Mouse (Mus musculus) midbrain, embryonic 14.5 days (tissue): ENCODE data around the gene Foxl1. TPM values are rescaled to one million over a fixed set of nuclear protein-coding genes. Genes with fewer than 3 reads are reported as not detected.

Source experiments
- ATAC-seq: fragments of 200-750 bp; cut with Nextera tagmentation; 2 replicates; pipeline ENCODE4 v1.8.0; 2017; ENCODE audit warnings: moderate number of reproducible peaks, moderate library complexity; ENCODE audit not compliant: low FRiP score, low TSS enrichment
- DNase-seq: peaks from one replicate; pipeline ENCODE4 v3.0.0-alpha.2; 2015
- H3K27ac ChIP-seq: fragments of 300-500 bp; sonication (generic); replicated peaks from 2 replicates; pipeline ENCODE4 v1.5.1; 2014; ENCODE audit warnings: mild to moderate bottlenecking, low read depth, low read length, moderate library complexity
- H3K27me3 ChIP-seq: fragments of 300-500 bp; sonication (generic); 2 replicates; pipeline ENCODE4 v1.6.1; 2014; ENCODE audit warnings: low read length, control low read depth, mixed read lengths; ENCODE audit not compliant: control insufficient read depth, insufficient read depth
- H3K36me3 ChIP-seq: fragments of 300-500 bp; sonication (generic); 2 replicates; pipeline ENCODE4 v1.6.1; 2014; ENCODE audit warnings: low read length, control low read depth; ENCODE audit not compliant: control insufficient read depth, insufficient read depth
- H3K4me1 ChIP-seq: fragments of 300-500 bp; sonication (generic); 2 replicates; pipeline ENCODE4 v1.6.1; 2014; ENCODE audit warnings: mild to moderate bottlenecking, antibody characterized with exemption, low read length, control low read depth; ENCODE audit not compliant: control insufficient read depth, insufficient read depth
- H3K4me2 ChIP-seq: fragments of 300-500 bp; sonication (generic); 2 replicates; pipeline ENCODE4 v1.6.1; 2014; ENCODE audit warnings: mild to moderate bottlenecking, low read length, moderate library complexity
- H3K4me3 ChIP-seq: fragments of 300-500 bp; sonication (generic); replicated peaks from 2 replicates; pipeline ENCODE4 v1.5.1; 2014; ENCODE audit warnings: low read depth, low read length
- H3K9ac ChIP-seq: fragments of 300-500 bp; sonication (generic); replicated peaks from 2 replicates; pipeline ENCODE4 v1.6.1; 2014; ENCODE audit warnings: mild to moderate bottlenecking, low read length, moderate library complexity
- H3K9me3 ChIP-seq: fragments of 300-500 bp; sonication (generic); 2 replicates; pipeline ENCODE4 v1.6.1; 2016; ENCODE audit warnings: low read length, control low read depth, mixed read lengths; ENCODE audit not compliant: control insufficient read depth
- WGBS: fragments of 180-500 bp; shearing (Covaris S2); extraction: QIAGEN DNeasy Blood & Tissue Kit; methylation state at CpG from one replicate; pipeline ENCODE4 v1.1.7; 2014; 5-methylcytosine and 5-hydroxymethylcytosine counted together
- polyA plus RNA-seq: library from polyadenylated mRNA; unstranded; fragments of >200 nt; fragmentation: Nextera tagmentation; extraction: Ambion mirVana; gene quantifications from 2 replicates; pipeline ENCODE4 v1.2.1, GENCODE M21; 2014

Gene Foxl1
- polyA plus RNA-seq, 1 experiment from 2014 or later: not detected

DNA sequence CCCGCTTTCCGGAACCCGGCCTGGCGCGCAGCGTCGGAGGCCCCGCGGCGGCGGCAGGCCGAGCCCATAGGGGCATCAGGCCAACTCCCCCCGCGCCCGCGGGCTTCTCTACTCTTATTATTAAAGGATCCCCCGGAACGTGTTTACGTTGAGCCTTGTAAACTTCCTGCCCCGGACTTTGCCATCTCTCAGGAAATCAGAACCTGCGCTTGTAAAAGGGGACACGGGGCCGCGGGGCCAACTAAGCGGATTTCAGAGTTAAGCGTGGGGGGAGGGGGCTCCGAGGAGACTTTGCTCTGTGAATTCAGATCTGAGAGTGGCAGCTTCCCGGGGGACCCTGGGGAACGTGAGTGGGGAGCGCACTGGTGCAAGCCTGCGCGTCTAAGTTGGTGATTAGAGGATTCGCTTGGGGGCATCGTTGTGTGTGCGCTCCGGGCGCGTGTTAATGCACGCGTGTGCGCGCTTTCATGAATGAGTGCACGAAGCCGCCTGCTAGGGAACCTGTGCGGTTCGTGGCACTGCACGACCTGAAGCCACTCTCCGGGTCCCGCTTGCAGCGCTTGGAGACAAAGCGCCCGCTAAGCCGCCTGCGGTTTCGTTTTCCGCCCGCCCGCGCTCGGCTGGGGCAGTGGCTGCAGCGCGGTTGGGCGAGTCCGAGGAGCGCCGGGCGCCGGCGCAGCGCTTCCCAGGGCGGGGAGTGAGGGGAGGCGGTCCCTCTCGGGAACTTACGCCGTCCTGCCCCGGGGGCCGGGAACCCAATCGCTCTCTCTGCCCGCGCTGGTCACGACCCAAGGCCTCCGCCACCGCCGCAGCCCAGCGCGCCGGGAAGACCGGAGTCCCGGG lies 44.4 kb upstream of the Foxl1 start:
- peak overlapping the region; percentile 58 for H3K4me2 ChIP-seq
- WGBS: under 1% methylated on average over 89 of the region's 89 CpGs
- DNase-seq (peak; percentile 66), ATAC-seq (no peak)
- no peaks in the 10 kb centered on the region for H3K9me3 ChIP-seq
- peaks cover 97% of the 10 kb centered on the region for H3K27me3 ChIP-seq
- no peak overlapping the region for H3K9ac ChIP-seq
- H3K4me1 ChIP-seq: peaks cover 9% of the 10 kb centered on the region; the same call in 1 of the 2 replicates
- H3K36me3 ChIP-seq: no peaks in the 10 kb centered on the region
- peak overlapping the region; percentile 30 for H3K4me3 ChIP-seq
- no peak overlapping the region for H3K27ac ChIP-seq

DNA sequence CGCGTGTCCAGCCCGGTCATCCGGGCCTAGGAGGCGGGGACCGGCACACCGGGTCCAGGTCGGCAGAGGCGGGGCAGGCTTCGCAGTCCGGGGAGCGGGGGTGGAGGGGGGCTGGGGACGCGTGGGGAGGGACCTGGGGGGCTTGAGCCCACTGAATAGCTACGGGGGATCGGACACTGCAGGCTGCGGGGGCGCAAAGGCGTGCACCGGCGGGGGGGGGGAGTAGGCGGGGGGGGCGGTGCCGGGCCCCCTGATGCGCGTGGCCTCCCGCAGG lies 43.9 kb upstream of the Foxl1 start:
- H3K9me3 ChIP-seq: no peaks in the 10 kb centered on the region
- DNase-seq (no peak), ATAC-seq (no peak)
- H3K4me3 ChIP-seq: peak overlapping the region; percentile 30
- peak overlapping the region; percentile 58 for H3K4me2 ChIP-seq
- no peaks in the 10 kb centered on the region for H3K36me3 ChIP-seq
- 1% methylated on average over 16 of the region's 27 CpGs for WGBS
- H3K9ac ChIP-seq: no peak overlapping the region
- peaks cover 9% of the 10 kb centered on the region; the same call in 1 of the 2 replicates for H3K4me1 ChIP-seq
- H3K27me3 ChIP-seq: peaks cover 98% of the 10 kb centered on the region
- no peak overlapping the region for H3K27ac ChIP-seq

- peak within 1 kb of the TSS; percentile 58 for H3K4me2 ChIP-seq
- H3K27me3 ChIP-seq: peaks cover 98% of the 10 kb centered on the region
- H3K9ac ChIP-seq: no peak within 1 kb of the TSS
- DNase-seq: peak; percentile 59
- no peak for ATAC-seq
- no peaks in the 10 kb centered on the region for H3K36me3 ChIP-seq
- WGBS: under 1% methylated on average over 71 of the region's 83 CpGs
- no peak within 1 kb of the TSS for H3K27ac ChIP-seq
- peak within 1 kb of the TSS; percentile 30 for H3K4me3 ChIP-seq
- peaks cover 9% of the 10 kb centered on the region; the same call in 1 of the 2 replicates for H3K4me1 ChIP-seq
- no peaks in the 10 kb centered on the region for H3K9me3 ChIP-seq
These were observed 43.4 kb upstream of the Foxl1 start, which contains the start of gene Foxf1 for GRCm38 (mm10) chr8:121084210-121084951. Gene Foxf1, plus strand, starts transcription at chr8:121084386.

DNA sequence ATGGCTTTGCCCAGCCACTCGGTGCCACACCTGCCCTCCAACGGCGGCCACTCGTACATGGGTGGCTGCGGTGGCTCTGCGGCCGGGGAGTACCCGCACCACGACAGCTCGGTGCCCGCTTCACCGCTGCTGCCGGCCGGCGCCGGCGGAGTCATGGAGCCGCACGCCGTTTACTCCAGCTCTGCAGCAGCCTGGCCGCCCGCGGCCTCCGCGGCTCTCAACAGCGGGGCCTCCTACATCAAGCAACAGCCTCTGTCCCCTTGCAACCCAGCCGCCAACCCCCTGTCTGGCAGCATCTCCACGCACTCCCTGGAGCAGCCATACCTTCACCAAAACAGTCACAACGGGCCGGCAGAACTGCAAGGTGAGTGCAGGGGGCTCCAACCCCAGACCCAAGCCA lies 42.7 kb upstream of the Foxl1 start:
- peak overlapping the region; percentile 58; the same call in 1 of the 2 replicates for H3K4me2 ChIP-seq
- no peak overlapping the region for H3K27ac ChIP-seq
- H3K36me3 ChIP-seq: no peaks in the 10 kb centered on the region
- H3K9me3 ChIP-seq: no peaks in the 10 kb centered on the region
- peaks cover 9% of the 10 kb centered on the region; the same call in 1 of the 2 replicates for H3K4me1 ChIP-seq
- H3K27me3 ChIP-seq: peaks cover 98% of the 10 kb centered on the region
- DNase-seq: no peak
- no peak overlapping the region for H3K9ac ChIP-seq
- H3K4me3 ChIP-seq: 0 out of 2 replicates have a peak overlapping the region, but pooled peaks have one; percentile 2
- ATAC-seq: no peak
- WGBS: under 1% methylated on average over 30 of the region's 30 CpGs

- no peaks in the 10 kb centered on the region for H3K9me3 ChIP-seq
- H3K9ac ChIP-seq: no peak overlapping the region
- H3K4me3 ChIP-seq: 0 out of 2 replicates have a peak overlapping the region, but pooled peaks have one; percentile 2
- no peak overlapping the region for H3K4me2 ChIP-seq
- ATAC-seq (no peak), DNase-seq (no peak)
- H3K4me1 ChIP-seq: peaks cover 9% of the 10 kb centered on the region; the same call in 1 of the 2 replicates
- no peak overlapping the region for H3K27ac ChIP-seq
- no peaks in the 10 kb centered on the region for H3K36me3 ChIP-seq
- peaks cover 98% of the 10 kb centered on the region for H3K27me3 ChIP-seq
- 21% methylated on average over 3 of the region's 3 CpGs for WGBS
These were observed 42.2 kb upstream of the Foxl1 start for GRCm38 (mm10) chr8:121085561-121085960.

DNA sequence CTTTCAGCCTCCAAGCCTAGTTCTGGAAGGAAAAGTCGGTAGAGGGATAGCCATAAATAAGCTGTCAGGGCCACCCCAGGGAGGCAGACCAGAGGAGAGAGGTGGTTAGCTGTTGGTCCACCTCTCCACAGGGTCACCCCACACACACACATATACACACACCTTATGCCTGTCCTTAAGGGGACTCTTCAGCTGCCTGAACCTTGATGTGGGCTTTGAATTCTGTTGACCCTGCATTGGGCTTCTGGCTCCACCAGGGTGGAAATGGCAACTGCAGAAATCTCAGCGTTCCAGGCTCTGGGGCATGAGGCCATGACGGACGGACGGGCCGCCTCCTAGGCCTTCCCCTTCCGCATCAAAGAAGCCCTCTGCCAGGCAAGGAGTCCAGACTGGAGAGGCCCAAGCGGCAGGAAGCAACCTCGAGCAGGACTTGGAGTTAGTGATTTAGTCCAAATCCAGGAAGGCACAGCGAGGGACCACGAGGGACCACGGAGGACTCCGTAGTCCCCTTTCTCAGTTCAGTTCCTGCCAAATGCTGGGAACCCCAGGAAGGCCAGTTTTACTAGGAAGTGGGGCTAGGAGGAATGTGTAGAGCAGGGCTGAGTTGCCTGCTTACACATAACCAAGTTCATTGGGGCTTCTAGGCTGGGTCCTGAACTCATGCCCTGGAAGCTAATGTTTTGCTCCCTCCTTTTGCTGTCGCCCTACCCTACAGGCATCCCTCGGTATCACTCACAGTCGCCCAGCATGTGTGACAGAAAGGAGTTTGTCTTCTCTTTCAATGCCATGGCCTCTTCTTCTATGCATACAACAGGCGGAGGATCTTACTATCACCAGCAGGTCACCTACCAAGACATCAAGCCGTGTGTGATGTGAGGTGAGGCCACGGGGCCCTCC lies 41.5 kb upstream of the Foxl1 start:
- DNase-seq (no peak), ATAC-seq (no peak)
- Histone ChIP-seq H3K4me1 (peaks cover 9% of the 10 kb centered on the region; the same call in 1 of the 2 replicates), H3K27ac (no peak overlapping the region), H3K36me3 (no peaks in the 10 kb centered on the region), H3K4me2 (no peak overlapping the region), H3K27me3 (peaks cover 98% of the 10 kb centered on the region), H3K9me3 (no peaks in the 10 kb centered on the region), H3K4me3 (no peak overlapping the region), H3K9ac (no peak overlapping the region)
- 8% methylated on average over 19 of the region's 19 CpGs for WGBS

DNA sequence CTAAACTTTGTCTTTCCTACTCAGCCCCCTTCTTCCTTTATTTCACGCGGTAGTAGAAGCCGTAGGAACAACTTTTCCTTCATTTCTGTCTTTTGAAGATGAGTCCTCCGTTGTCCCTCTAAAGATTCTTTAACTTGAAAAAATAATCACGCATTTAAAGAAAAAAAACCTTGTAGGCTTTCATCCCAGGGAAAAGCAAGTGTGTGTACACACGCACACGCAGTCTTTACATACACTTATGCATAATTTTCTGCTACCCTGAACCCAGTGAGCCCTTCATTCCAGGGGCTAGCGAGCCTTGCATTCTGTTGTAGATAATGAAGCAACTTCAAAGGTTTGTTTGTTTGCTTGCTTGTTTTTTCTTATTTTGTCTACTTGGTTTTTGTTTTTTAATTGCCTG lies 39.5 kb upstream of the Foxl1 start:
- ATAC-seq: no peak
- H3K4me1 ChIP-seq: peaks cover 9% of the 10 kb centered on the region; the same call in 1 of the 2 replicates
- no peaks in the 10 kb centered on the region for H3K36me3 ChIP-seq
- peaks cover 96% of the 10 kb centered on the region for H3K27me3 ChIP-seq
- H3K4me2 ChIP-seq: no peak overlapping the region
- DNase-seq: no peak
- H3K9ac ChIP-seq: no peak overlapping the region
- H3K4me3 ChIP-seq: no peak overlapping the region
- H3K9me3 ChIP-seq: no peaks in the 10 kb centered on the region
- no peak overlapping the region for H3K27ac ChIP-seq
- WGBS: 2% methylated on average over 8 of the region's 8 CpGs
